Mouse (Mus musculus) adrenal gland, postnatal 4 days (tissue): ENCODE measurements around the gene Rab37. TPM values are rescaled to one million over a fixed set of nuclear protein-coding genes. Genes with fewer than 3 reads are reported as not detected.

Source experiments
- DNase-seq, 2 experiments: peaks; one replicate each; pipeline ENCODE4 v3.0.0; 2021 to 2022; ENCODE audit warnings: low spot score in 2 of 2, mixed read lengths in 2 of 2
- total RNA-seq, 2 experiments: library from RNA; stranded (reverse); gene quantifications; 2 replicates each; pipeline ENCODE4 v1.2.3; 2021

Rab37 gene
- total RNA-seq, 2 experiments from 2014 or later = 2.1 to 2.5 TPM

DNA sequence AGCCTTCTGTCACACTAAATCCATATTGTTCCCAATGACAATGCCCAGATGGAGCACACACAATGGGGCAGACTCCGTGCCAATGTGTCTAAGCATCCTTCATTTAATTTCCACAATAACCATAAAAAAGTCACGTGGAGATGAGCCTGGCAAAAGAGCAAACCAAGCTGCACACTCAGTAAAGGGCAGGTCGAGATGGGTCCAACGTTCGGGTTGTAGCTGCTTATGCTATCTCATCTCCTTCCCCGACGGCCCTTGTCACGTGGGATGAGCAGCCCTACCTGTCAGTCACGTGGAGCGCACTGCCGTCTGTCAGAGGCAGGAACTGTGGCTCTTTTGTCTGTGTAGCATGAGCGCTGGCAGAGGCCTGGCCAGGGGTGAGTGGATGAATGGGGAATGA is 6.6 kb upstream of the Rab37 start:
- DNase-seq = no peak

DNA sequence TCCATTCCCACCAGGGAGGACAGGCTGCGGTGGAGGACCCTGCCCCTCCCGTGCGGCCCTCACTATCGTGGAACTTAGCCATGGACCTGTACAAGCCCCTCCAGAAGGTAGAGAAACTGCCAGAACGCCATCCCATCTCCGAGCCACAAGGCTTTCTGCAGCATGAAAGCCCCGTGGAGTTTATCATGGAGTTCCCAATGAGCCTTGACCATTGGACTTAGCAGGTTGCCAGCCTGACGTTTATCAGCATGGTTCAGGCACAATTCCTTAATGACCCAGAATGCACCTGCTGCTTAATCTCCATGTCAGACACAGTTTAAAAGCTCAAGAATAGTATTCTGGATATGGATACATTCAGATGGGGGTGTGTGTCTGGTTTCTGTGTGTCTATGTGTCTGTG is 6.2 kb upstream of the Rab37 start:
- no peak for DNase-seq

DNA sequence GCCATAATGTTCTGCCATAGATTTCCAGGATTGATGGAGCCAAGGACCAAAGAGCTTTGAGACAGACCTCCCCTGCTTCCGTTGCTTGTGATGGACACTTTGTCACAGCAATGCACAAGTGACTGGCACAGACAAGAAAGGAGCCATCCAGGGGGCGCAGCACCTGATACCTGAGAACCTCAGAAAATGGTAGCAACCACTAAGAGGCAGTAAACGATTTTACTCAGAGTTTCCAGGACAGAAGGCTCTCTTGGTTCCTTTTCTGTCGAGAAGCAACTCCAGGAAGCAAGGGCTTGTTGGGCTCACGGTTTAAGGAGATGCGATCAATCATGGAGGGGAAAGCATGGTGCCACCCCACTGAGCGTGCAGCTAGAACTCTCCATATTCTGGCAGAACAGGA is 5.0 kb upstream of the Rab37 start:
- DNase-seq = no peak

DNA sequence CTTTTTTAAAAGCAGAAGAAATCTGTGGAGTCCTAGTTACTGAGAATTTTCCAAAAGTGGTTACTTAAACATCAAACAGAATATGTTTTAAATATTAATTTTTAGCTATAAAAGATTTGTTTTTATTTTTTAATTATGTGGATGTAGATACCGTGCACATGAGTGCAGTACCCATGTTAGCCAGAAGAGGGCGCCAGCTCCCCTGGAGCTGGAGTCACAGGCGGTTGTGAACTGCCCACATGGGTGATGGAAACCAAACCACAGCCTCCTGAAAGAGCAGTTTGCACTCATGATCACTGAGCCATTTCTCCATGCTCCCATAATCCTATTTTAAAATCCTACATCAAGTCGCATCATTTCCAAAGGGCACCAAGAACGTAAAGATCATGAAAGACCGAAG is 1.4 kb upstream of the Rab37 start:
- no peak for DNase-seq

DNA sequence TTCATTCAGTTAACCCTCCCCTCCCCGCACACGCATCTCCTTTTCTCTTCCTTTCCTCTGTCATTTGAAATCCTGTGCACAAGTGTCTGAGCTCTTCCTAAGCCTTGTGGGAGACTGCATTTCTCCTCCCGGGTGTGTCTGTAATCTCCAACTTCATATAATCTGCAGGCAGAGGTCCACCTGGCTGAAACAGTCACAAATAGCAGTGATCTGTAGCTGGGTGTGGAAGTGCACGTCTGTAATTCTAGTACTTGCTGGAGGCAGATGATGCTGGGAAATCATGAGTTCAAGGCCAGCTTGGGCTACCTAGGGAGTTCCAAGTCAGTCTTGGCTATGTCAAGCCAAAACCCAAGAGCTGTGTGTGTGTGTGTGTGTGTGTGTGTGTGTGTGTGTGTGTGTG is 909 bp downstream of the Rab37 start:
- no peak for DNase-seq

DNA sequence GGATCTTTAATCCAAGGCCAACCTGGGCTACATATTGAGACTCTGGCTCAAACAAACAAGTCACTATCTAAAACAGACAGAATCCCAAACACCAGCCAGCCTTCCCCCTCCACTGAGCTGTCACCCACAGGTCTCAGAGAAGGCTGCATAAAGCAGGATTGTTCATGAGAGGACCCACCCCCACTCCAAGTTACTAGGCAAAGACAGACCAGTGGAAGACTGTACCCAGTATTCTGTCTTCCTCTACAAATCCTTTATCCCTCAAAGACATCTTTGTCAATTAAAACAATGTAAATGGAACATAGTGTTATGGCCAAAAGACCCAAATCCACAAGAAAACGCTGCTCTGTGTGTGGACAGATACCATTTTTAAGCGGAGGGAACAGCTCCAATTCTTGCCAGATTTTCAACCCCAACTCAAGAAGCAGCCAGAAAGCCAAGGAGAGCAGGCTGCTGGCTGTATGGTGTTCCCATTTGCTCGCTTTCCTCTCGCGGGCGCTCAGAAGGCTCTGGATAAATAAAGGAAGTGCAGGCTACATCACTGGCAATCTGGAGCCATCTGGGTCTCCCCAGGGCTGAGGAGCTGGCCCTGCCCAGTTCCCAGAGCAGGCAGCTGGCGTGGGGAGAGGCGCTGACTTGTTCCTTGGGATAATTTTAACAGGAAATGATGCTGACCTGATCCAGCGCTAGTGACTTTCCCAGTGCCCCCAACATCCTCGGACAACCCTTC is 7.1 kb downstream of the Rab37 start:
- DNase-seq = no peak

DNA sequence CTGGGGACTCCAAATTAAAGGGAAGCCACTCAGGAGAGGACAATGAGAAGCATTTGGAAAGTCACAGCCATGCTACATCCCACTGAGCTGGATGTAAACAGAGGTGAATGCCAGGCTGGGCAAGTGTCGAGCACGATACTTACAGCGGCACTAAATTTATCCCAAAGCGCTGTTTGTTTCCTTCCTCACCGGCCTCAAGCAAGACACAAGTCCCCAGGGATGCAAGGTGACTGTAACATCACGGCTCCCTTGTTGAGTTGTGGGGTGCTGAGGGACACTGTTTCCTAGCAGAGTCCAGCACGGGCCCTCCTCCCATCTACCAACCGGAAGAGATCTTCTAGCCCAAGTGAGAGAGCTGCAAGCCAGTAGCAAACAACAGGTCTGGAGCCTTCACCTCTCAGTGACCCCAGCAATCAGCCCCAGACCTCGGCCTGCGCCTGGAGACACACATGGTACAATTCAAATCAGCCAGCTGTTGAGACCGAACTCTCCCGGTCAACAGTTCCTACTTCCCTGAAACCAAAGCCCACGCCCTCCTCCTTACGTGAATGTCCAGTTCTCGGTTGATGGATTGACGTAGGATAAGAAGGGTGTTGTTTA is 8.1 kb downstream of the Rab37 start:
- DNase-seq = no peak

DNA sequence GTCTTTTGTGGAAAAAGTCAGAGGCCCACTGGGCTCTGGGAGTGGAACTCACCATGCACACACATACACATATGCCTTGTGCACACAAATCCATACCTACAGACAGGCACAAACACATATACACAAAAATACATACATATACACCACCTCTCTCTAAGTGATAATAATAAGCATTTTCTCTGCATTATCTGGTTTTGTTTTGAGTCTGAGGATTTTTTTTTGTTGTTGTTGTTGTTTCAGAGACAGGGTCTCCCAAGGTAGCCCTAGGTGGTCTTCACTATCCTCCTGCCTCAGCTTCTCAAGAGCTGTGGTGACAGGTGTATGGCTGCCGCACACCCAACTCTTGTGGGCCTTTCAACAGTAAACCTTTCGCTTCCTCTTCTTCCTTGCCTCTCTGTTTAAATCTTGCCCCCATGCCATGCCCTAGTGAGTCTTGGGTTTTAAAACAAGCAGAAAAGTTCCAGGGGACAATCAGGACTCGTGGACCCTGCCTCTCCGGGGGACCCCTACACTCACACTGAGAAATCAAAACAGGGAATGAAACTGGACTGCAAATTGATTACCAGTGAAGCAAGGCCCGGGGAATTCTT is 8.9 kb downstream of the Rab37 start:
- no peak for DNase-seq

DNA sequence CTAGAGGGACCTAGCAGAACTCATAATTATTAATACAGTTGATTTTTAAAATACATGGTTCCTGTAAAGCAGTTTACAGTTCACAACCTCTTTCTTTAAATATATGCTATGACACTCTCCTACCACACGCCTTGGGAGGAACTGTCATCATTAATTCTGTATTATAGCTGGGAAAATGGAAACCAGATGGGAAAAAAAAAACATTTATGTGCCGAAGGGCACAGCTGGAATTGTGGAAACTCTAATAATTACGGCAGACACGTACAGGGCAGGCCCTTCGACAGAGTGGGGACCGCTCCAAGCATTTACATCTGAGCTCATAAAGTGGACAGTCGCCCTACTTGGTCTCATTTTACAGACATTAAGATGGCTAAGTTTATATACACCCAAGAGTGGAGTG is 9.5 kb downstream of the Rab37 start:
- DNase-seq = no peak

DNA sequence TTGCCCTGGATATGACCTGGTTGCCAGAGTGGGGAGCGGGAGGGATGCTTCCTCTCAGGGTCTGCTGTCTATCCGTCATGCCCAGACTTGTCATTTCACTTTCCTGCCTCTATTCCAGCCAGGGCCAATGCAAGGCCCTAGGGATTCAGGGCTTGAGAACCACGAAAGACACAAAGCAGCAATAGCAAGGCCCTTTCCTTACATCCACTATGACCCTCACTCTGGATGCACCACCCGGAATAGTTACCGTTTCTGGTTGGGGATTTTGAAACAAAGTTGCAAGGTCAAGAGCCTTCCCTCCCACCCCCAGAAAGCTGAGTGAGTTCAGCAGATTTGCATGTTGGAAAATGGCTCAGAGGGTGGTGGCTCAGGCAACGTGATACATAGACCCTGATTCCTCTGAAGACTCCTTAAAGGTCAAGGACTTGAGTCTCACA is 10.4 kb downstream of the Rab37 start:
- DNase-seq = no peak

DNA sequence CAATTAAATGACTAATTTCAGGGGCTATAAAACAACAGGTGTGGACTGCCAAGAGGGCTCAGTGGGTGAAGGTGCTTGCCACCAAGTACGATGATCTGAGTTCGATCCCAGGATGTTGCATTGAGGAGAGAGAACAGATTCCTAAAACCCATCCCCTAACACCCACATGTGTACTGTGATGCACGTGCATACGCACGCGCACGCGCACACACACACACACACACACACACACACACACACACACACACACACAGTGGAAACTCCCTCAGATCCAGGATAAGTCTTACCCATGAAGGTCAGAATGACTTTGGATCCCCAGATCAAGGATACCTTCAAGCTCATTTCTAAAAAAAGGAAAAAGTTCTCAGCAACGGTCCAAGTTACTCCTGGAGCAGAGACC is 10.9 kb downstream of the Rab37 start:
- no peak for DNase-seq

DNA sequence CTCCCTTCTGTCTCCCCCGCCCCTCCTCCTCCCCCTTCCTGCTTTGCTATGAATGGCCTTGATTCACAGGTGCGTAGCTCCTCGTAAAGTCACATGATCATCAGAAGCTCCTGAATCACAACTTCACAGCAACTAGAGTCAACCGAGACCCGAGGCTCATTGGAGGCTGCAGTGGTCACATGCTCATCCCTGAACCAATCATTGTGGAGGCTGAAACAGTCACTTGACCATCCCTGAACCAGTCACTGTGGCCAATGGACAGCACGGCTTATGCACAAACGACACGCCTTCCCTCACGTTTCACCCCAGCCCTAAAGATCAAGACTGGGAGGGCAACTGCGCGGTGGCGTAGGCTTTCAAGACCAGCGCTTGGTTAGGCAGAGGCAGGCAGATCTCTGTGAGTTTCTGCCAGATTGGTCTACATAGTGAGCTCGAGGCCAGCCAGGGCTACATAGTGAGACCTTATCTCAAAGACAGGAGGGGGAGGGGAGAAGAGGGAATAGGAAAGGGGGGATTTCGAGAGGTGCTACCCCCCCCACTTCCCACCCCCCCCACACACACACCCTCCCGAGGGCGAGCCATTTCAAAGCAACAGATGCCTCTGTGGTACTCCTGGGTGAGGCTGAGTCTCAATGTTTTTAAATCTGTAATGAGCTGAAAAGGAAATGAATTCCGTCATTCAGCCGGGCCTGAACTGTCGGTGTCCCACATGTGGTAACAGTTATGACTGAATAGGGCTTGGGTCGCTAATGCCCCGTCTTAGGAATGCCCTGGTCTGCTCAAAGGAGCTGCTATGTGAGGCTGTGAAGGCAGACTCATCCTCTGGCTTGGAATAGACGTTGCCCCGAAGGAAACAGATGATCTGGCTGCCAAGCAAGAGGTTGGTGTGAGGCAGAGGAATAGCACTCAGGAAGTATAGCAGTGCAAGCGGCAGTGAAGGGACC is 12.5 kb downstream of the Rab37 start:
- no peak for DNase-seq

DNA sequence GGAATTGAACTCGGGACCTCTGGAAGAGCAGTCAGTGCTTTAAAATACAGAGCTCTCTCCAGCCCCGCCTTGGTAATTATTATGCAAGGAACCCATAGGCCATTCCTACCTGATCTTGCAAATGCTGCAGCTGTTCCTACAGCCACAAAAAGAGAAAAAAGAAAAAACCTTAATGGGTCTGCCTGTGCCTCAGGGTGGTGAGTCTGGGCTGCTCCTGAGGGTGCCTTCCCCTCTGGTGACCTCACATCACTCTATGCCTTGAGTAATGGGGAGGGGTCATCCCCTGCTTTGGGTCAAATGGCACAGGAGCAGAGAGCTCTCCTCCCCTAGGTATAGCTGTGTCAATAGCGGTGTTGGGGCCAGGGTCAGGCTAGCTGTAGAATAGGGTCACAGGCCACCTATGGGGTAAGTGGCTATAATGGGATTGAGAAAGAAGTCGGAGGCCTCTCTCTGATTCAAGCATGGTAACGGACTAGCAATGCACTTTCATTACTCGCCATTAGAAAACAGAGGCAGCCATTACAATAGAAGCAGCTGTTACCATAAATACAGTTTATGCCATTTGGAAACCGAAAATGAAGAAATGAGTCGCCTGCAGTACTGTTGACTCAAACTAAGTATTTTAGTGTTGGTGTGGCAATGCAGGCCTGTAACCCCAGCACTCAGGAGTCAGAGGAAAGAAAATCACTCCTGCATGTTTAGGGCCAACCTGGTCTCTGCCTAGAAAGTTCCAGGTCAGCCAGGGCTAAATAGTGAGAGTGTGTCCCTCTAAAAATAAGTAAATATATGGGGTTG is 13.7 kb downstream of the Rab37 start:
- no peak for DNase-seq

DNA sequence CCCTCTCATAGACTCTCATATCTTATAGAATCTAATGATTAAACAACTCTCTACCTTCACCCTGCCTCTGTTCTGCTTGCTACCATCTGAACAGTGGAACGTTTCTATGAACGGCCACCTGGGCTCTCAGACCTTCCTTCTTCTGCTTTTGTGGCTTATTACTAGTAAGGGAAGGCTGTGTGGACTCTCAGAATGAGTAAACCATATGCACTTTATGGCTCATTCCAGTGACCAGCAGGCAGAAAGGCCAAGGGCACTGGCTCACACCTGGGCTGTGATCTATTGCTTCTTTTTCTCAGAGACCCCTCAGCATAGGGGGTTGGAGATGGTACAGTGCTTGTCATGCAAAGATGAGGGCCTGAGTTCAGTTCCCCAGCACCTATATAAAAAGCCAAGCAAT is 15.4 kb downstream of the Rab37 start:
- DNase-seq = no peak

DNA sequence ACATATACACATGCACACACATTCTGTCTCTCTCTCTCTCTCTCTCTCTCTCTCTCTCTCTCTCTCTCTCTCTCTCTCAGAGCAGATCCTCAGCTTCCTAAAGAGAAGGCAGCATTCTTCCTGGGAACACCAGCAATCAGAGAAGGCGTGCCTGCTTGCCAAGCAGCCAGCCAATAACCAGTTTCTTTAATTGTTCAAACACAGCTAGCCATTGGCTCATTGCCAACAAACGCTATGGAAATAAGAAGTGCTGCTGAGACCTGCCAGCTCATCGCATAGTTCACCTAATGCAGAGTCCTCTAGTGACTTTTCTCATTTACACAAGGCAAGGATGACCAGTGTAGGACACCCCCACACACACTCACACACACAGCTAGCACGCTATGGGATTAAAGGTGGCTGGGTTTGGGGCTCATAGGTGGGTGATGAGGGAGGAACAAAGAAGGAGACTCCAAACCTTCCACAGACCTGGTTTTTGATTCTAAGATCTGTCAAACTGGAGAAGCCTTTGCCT is 16.2 kb downstream of the Rab37 start:
- no peak for DNase-seq

DNA sequence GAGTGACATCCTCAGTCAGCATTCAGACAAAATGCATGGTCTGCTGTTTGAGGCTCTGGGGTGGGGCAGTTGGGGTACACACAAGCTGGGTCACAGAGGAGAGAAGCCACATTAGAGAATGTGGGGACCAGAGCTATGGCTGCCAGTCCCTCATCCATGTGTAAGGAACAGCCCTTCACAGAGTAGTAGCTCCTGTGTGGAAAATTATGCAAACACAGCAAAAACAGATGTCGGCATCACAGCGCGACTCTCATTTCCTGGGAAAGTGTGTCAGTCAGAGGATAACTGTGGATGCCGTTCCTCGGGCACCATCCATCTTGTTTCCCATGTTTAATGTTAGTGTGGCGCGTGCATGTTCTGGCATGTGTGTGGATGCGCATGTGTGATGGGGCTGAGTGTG is 16.9 kb downstream of the Rab37 start:
- DNase-seq = no peak

DNA sequence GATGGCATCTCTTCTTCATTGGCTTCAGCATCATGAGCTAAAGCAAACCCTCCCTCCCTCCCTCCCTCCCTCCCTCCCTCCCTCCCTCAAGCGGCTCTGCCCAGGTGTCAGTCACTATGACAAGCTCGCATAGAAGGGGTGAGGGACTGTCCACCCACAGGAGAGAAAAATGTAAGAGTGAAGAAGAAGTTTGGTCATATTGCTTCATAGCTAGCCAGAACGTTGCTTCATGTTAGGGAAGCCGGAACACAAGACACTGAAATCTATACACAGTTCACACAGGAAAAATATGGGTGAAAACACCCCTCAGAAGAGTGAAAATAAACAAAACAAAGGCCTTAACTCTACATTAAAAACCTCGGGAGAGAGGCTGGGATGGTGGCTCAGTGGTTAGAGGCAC is 19.0 kb downstream of the Rab37 start:
- no peak for DNase-seq

DNA sequence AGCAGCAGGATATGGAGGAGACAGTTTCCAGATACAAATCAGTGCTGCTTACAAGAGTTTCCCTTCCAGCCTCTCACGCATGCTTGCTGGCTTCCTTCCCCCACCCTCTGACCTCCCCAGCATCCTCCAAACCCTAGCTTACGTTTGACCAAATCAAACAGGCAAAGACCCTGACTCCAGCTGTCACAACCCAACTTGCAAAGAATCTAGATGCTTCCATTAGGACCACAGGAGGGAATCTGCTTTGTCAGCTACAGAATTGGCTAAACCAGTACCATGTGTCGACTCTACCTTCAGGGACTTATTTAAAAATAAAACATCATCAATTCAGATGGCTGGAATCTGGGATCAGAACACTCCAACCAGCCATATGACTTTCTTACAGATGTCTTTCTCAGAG is 21.0 kb downstream of the Rab37 start:
- no peak for DNase-seq

DNA sequence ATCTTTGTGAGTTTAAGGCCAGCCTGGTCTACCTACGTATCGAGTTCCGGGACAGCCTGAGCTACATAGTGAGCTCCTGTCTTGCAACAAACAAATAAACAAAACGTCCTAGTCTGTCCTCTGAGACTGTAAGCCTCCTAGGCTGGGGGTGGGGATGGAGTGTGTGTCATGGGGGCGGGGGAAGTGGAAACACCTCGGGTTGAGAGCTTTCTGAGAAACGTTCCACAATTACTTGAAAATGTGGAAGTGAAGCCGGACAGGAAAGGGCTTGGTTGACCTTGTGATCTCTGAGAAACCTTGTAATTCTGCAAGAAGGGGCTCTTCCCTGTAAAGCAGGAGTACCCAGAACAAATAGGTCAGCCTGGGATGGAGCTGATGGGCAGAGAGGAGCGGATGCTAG is 28.2 kb downstream of the Rab37 start:
- DNase-seq = no peak

DNA sequence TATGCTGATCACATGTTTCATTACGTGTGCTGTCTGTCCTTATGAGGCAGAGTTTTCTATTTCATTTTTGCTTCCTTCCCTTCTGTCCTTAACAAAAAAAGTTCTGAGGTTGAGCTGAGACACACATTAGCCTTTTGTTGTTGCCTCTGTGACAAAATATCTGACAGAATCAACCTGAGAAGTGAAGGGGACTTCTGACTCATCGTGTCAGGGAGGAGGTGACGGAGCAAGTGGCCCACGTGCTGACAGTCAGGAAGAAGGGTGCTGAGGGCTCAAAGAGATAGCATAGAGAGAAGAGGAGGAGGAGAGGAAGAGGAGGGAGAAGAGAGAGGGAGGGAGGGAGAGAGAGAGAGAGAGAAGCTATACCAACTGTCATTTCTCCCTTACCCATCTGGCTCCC is 37.3 kb downstream of the Rab37 start:
- no peak for DNase-seq
